Mouse (Mus musculus) forebrain, embryonic 12.5 days (tissue): ENCODE measurements around the gene Carm1. TPM values are rescaled to one million over a fixed set of nuclear protein-coding genes. Genes with fewer than 3 reads are reported as not detected.

ENCODE experiments used
- ATAC-seq: fragments of 200-750 bp; cut with Nextera tagmentation; 2 replicates; pipeline ENCODE4 v1.8.0; 2017; ENCODE audit warnings: moderate TSS enrichment; ENCODE audit not compliant: low FRiP score
- H3K27ac ChIP-seq: fragments of 300-500 bp; sonication (generic); 2 replicates; pipeline ENCODE4 v1.5.1; 2016; ENCODE audit warnings: mild to moderate bottlenecking
- H3K27me3 ChIP-seq: fragments of 300-500 bp; sonication (generic); 2 replicates; pipeline ENCODE4 v1.6.1; 2016; ENCODE audit warnings: mild to moderate bottlenecking
- H3K36me3 ChIP-seq: fragments of 300-500 bp; sonication (generic); replicated peaks from 2 replicates; pipeline ENCODE4 v1.6.1; 2016; ENCODE audit warnings: mild to moderate bottlenecking
- H3K4me1 ChIP-seq: fragments of 300-500 bp; sonication (generic); 2 replicates; pipeline ENCODE4 v1.6.1; 2016
- H3K4me2 ChIP-seq: fragments of 300-500 bp; sonication (generic); 2 replicates; pipeline ENCODE4 v1.6.1; 2016; ENCODE audit warnings: mild to moderate bottlenecking, moderate library complexity
- H3K4me3 ChIP-seq: fragments of 300-500 bp; sonication (generic); replicated peaks from 2 replicates; pipeline ENCODE4 v1.5.1; 2016; ENCODE audit warnings: mild to moderate bottlenecking
- H3K9ac ChIP-seq: fragments of 300-500 bp; sonication (generic); 2 replicates; pipeline ENCODE4 v1.6.1; 2016; ENCODE audit warnings: mild to moderate bottlenecking
- H3K9me3 ChIP-seq: fragments of 300-500 bp; sonication (generic); 2 replicates; pipeline ENCODE4 v1.6.1; 2016
- WGBS: fragments of 180-500 bp; shearing (Covaris S2); methylation state at CpG from one replicate; pipeline ENCODE4 v1.1.7; 2016; 5-methylcytosine and 5-hydroxymethylcytosine counted together
- polyA plus RNA-seq: library from polyadenylated mRNA; unstranded; fragments of >200 nt; fragmentation: Nextera tagmentation; extraction: Ambion mirVana; gene quantifications from 2 replicates; pipeline ENCODE4 v1.2.1, GENCODE M21; 2016

Gene Carm1
- polyA plus RNA-seq, 1 experiment from 2014 or later, result 62.5 TPM

DNA sequence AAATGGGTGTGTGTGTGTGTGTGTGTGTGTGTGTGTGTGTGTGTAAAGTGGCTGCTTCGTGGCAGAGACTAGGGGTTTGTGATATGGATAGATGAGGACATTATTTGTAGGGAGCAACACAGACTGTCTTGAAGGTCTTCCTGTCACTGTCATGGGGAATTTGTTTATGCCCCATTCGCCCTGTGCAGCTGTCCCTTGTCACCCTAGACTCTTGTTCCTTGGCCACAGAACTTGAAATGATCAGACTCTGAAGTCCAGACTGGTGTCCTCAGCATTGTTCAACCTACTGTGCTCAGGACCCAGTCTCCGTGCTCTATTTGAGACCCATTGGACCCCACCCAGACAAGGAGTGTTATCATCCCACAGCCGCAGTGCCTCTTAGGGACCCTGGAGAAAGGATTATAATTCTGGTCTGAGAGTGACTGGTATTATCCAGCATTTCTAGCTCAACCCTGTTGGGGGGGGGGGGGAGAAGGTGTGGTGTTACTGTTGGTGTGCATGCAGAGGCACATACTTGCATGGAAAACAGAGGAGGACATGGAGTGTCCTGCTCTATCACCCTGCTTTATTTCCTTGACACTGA lies 18.4 kb downstream of the Carm1 start:
- H3K4me3 ChIP-seq, result no peak overlapping the region
- no peaks in the 10 kb centered on the region for H3K27me3 ChIP-seq
- no peak overlapping the region for H3K4me2 ChIP-seq
- H3K4me1 ChIP-seq, result no peaks in the 10 kb centered on the region
- ATAC-seq, result no peak
- H3K9ac ChIP-seq, result no peak overlapping the region
- no peaks in the 10 kb centered on the region for H3K9me3 ChIP-seq
- 90% methylated on average over 4 of the region's 4 CpGs for WGBS
- peaks cover 25% of the 10 kb centered on the region for H3K36me3 ChIP-seq
- H3K27ac ChIP-seq, result no peak overlapping the region

DNA sequence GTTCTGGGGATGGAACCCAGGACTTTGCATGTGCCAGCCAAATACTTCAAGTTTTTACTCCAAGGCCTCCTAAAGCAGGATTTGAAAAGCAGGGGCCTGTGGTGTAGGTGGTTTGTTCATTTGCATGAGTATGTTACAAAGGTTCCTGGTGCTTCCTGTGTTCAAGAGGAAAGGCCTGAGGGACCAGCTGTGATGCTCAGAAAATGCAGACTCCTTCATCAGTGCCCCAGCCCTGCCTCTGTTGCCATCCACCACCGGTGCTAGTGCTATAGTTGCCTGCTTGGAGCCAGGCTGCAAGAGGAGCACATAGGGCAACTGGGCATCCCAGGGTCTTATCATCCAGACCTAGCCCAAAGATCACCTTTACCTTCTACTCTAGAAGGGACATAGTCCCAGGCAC lies 19.8 kb downstream of the Carm1 start:
- no peaks in the 10 kb centered on the region for H3K27me3 ChIP-seq
- peaks cover 32% of the 10 kb centered on the region for H3K36me3 ChIP-seq
- H3K4me1 ChIP-seq, result no peaks in the 10 kb centered on the region
- no peak overlapping the region for H3K4me3 ChIP-seq
- WGBS, result 93% methylated on average over 1 of the region's 1 CpGs
- ATAC-seq, result no peak
- H3K27ac ChIP-seq, result no peak overlapping the region
- H3K4me2 ChIP-seq, result no peak overlapping the region
- H3K9ac ChIP-seq, result no peak overlapping the region
- H3K9me3 ChIP-seq, result no peaks in the 10 kb centered on the region

DNA sequence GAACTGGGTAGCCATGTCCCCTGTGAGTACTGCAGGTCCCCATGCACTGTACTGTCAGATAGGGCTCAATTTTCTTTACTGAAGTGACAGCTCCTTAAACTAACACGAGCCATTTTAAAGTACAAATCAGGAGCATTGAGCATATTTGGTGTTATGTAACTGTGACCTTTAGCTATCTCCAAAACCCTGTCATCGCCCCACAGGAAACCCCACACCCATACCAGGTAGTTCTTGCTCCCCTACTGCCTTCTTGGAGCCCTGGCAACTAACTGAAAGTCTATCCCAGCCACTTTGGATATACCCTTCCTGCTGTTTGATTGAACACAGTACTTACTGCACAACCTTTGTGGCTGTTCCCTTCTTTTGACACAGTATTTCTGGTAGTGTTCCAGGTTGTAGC lies 20.4 kb downstream of the Carm1 start:
- Histone ChIP-seq H3K27me3 (no peaks in the 10 kb centered on the region), H3K36me3 (peaks cover 35% of the 10 kb centered on the region), H3K9ac (no peak overlapping the region), H3K4me1 (no peaks in the 10 kb centered on the region), H3K9me3 (no peaks in the 10 kb centered on the region), H3K27ac (no peak overlapping the region), H3K4me3 (no peak overlapping the region), H3K4me2 (no peak overlapping the region)
- 92% methylated on average over 2 of the region's 2 CpGs for WGBS
- ATAC-seq, result no peak

DNA sequence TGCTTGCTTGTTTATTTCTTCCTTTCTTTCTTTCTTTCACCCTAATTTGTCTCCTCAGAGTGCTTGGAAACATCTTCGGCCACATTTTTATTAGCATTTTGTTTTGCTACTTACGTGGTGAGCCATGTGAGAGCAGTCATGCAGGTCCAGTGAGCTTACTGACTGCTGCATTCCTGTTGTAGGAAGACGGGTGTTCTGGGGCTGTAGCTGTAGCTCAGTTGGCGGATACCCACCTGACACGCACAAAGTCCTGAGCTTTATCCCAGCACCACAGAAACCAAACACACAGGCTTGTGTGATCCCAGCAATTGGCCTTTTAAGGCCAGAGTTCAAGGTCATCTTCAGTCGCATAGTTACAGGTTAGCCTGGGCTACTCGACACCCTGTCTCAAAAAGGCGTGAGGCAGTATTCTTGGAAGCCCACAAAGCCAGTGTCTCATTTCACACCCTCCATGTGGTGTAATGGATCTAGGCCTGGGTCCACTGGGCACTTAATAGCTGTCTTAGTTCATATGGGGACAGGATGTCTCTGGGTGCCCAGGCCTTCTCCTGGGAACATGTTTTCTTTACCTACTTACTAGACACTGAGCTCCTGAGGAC lies 22.1 kb downstream of the Carm1 start:
- no peak for ATAC-seq
- H3K27me3 ChIP-seq, result no peaks in the 10 kb centered on the region
- no peak overlapping the region for H3K4me3 ChIP-seq
- H3K4me1 ChIP-seq, result no peaks in the 10 kb centered on the region
- H3K36me3 ChIP-seq, result peaks cover 48% of the 10 kb centered on the region
- H3K9me3 ChIP-seq, result no peaks in the 10 kb centered on the region
- H3K27ac ChIP-seq, result no peak overlapping the region
- WGBS, result 94% methylated on average over 8 of the region's 8 CpGs
- no peak overlapping the region for H3K9ac ChIP-seq
- H3K4me2 ChIP-seq, result no peak overlapping the region

DNA sequence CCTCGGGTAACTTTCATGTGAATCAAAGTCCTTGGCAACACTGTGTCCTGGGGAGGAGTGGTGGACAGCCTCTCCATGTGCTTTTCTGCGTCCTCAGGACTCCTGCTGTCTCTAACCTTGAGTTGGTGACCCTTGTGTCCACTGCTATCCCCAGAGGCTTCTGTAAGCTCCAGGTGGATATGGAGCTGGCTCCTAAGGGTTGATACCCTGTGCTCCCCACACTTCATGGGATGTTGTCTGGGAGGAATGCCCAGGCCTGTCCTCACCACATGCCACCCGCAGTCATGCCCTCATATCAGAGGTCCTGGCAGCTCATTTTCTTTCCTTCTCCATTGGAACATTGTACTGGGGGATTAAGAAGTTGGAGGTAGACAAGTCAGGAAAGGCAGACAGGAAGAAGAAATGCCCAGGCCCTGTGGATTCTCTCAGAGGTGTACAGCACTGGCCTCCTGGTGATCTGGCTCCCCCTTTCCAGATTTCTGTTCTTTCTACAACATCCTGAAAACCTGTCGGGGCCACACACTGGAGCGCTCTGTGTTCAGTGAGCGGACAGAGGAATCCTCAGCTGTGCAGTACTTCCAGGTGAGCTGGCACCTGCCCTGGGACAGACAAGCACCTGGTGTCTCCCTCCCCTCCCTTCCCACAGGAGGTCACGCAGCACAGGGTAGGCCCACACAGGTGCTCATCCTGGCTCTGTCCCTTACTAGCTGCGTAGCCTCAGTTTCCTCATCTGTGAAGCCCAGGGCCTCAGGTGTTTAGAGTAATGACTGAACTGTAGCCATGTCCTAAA lies 27.5 kb downstream of the Carm1 start:
- Histone ChIP-seq H3K36me3 (peaks cover 92% of the 10 kb centered on the region), H3K9me3 (no peaks in the 10 kb centered on the region)

DNA sequence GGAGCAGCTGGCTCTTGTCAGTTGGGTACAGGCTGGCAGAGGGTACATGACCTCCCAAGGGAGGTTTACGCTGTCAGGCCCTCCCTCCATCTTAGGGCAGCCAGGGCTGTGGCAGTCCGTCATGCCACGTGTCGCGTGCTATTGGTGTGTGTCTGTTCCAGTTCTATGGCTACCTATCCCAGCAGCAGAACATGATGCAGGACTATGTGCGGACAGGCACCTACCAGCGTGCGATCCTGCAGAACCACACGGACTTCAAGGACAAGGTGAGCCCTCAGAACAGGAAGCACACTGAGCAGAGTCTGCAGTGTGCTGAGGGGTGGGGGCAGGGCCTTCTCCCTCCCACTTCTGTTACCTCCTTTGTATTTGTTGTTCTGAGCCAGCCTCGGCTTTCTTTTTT lies 28.6 kb downstream of the Carm1 start:
- 97% methylated on average over 10 of the region's 10 CpGs for WGBS
- no peaks in the 10 kb centered on the region for H3K9me3 ChIP-seq
- H3K4me1 ChIP-seq, result peaks cover 10% of the 10 kb centered on the region
- H3K27ac ChIP-seq, result no peak overlapping the region
- ATAC-seq, result no peak
- H3K4me3 ChIP-seq, result no peak overlapping the region
- H3K4me2 ChIP-seq, result no peak overlapping the region
- peaks cover 92% of the 10 kb centered on the region for H3K36me3 ChIP-seq
- H3K9ac ChIP-seq, result no peak overlapping the region
- no peaks in the 10 kb centered on the region for H3K27me3 ChIP-seq

More for the DNA sequence above, 27.5 kb downstream of the Carm1 start:
- H3K27ac ChIP-seq, result no peak overlapping the region
- ATAC-seq, result no peak
- no peak overlapping the region for H3K4me2 ChIP-seq
- peaks cover 10% of the 10 kb centered on the region for H3K4me1 ChIP-seq
- H3K4me3 ChIP-seq, result no peak overlapping the region
- 96% methylated on average over 8 of the region's 8 CpGs for WGBS
- no peaks in the 10 kb centered on the region for H3K27me3 ChIP-seq
- no peak overlapping the region for H3K9ac ChIP-seq

DNA sequence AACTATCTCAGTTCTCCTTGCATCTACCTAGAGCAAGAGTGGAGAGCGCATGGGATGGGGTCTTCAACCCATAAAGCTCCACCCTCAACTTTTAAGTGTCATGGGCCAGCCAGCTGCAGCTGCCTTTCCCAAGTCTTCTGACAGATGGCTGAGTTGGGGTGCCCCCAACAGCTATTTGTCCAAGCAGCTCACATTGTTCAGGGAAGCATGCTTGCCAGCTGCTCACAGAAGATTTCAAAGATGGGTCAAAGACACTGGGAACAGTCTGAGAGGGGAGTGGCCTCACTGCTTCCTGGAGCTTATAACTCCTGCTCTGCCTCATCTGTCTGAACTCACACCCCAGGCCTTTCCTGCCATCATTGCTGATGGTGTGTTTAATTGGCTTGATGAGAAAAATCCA lies 29.6 kb downstream of the Carm1 start:
- ATAC-seq, result no peak
- H3K36me3 ChIP-seq, result peaks cover 93% of the 10 kb centered on the region
- H3K4me3 ChIP-seq, result no peak overlapping the region
- H3K27ac ChIP-seq, result 0 out of 2 replicates have a peak overlapping the region, but pooled peaks have one; percentile 5
- H3K27me3 ChIP-seq, result no peaks in the 10 kb centered on the region
- H3K4me1 ChIP-seq, result peaks cover 10% of the 10 kb centered on the region
- no peaks in the 10 kb centered on the region for H3K9me3 ChIP-seq
- H3K9ac ChIP-seq, result no peak overlapping the region
- 82% methylated on average over 1 of the region's 1 CpGs for WGBS
- no peak overlapping the region for H3K4me2 ChIP-seq

DNA sequence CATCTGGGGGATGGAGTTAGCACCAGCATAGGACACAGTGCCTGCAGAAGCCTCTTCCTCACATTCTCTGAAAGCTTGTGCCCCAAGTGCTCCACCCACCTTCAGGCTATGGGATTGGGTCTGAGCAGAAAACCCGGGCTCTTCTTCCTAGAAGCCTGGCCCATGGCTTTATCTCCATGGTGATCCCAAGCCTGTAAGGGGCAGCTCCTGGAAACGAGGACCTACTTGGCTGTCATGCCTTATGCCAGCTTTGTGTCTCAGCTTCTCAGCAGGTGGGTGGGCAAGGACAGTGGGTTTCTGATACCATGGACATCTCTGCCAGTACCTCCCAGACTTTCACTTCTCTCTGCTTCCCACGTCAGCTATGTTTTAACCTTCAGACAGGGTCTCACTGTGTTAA lies 31.5 kb downstream of the Carm1 start:
- H3K36me3 ChIP-seq, result peaks cover 92% of the 10 kb centered on the region

DNA sequence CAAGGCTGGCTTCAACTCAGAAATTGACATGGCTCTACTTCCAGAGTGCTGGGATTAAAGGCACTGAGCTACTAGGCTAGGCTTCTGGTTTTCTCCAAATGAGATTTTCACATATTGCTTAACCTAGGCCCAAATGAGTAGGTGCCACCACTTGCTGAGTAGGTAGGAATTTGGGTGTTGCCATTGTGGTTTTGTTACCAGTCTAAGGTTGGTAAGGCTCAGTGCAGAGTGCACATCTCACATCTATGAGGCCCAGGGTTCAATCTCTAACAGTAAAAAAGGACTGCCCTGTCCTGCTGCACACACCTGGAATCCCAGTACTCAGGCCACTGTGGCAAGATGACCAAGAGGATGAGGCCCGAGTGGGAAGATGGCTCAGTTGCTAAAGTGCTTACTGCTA lies 38.7 kb downstream of the Carm1 start:
- Histone ChIP-seq H3K27ac (no peak overlapping the region), H3K9me3 (no peaks in the 10 kb centered on the region), H3K9ac (no peak overlapping the region), H3K36me3 (peaks cover 93% of the 10 kb centered on the region), H3K4me2 (no peak overlapping the region), H3K27me3 (no peaks in the 10 kb centered on the region), H3K4me3 (no peak overlapping the region), H3K4me1 (no peaks in the 10 kb centered on the region)
- ATAC-seq, result no peak
- WGBS, result 79% methylated on average over 1 of the region's 1 CpGs

More for the DNA sequence above, 31.5 kb downstream of the Carm1 start:
- no peak overlapping the region for H3K27ac ChIP-seq
- no peaks in the 10 kb centered on the region for H3K9me3 ChIP-seq
- no peak overlapping the region for H3K4me2 ChIP-seq
- ATAC-seq, result no peak
- H3K4me1 ChIP-seq, result peaks cover 10% of the 10 kb centered on the region
- no peak overlapping the region for H3K9ac ChIP-seq
- no peaks in the 10 kb centered on the region for H3K27me3 ChIP-seq
- 80% methylated on average over 3 of the region's 3 CpGs for WGBS
- H3K4me3 ChIP-seq, result no peak overlapping the region

DNA sequence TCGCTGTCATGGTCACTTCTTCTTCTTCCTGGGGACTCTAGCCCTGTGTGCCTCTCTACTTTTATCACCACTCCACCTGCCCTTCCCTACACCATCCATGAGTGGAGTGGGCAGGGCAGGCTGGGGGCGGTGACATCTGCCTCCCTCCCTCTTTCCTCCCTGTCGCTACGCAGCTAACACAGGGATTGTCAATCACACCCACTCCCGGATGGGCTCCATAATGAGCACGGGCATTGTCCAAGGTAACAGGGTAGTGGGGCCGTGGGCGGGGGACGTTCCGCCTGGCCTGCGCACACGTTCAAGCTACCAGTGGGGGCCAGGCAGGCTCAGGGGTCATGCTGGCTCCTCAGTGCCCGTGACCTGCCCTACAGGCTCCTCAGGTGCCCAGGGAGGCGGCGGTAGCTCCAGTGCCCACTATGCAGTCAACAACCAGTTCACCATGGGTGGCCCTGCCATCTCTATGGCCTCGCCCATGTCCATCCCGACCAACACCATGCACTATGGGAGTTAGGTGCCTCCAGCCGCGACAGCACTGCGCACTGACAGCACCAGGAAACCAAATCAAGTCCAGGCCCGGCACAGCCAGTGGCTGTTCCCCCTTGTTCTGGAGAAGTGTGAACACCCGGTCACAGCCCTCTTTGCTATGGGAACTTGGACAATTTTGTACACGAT lies 41.1 kb downstream of the Carm1 start:
- no peak overlapping the region for H3K4me3 ChIP-seq
- no peak for ATAC-seq
- whole genome bisulfite sequencing, result 91% methylated on average over 23 of the region's 23 CpGs
- peaks cover 14% of the 10 kb centered on the region for H3K4me1 ChIP-seq
- H3K9ac ChIP-seq, result no peak overlapping the region
- no peaks in the 10 kb centered on the region for H3K27me3 ChIP-seq
- no peaks in the 10 kb centered on the region for H3K9me3 ChIP-seq
- no peak overlapping the region for H3K27ac ChIP-seq
- H3K4me2 ChIP-seq, result no peak overlapping the region
- peaks cover 75% of the 10 kb centered on the region for H3K36me3 ChIP-seq

DNA sequence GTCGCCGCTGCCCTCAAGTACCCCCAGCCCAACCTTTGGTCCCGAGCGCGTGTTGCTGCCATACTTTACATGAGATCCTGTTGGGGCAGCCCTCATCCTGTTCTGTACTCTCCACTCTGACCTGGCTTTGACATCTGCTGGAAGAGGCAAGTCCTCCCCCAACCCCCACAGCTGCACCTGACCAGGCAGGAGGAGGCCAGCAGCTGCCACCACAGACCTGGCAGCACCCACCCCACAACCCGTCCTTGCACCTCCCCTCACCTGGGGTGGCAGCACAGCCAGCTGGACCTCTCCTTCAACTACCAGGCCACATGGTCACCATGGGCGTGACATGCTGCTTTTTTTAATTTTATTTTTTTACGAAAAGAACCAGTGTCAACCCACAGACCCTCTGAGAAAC lies 41.7 kb downstream of the Carm1 start:
- Histone ChIP-seq H3K4me1 (peaks cover 16% of the 10 kb centered on the region), H3K36me3 (peaks cover 69% of the 10 kb centered on the region), H3K4me2 (no peak overlapping the region), H3K27me3 (no peaks in the 10 kb centered on the region), H3K9ac (no peak overlapping the region), H3K27ac (no peak overlapping the region), H3K4me3 (no peak overlapping the region), H3K9me3 (no peaks in the 10 kb centered on the region)
- no peak for ATAC-seq
- WGBS, result 95% methylated on average over 8 of the region's 8 CpGs

DNA sequence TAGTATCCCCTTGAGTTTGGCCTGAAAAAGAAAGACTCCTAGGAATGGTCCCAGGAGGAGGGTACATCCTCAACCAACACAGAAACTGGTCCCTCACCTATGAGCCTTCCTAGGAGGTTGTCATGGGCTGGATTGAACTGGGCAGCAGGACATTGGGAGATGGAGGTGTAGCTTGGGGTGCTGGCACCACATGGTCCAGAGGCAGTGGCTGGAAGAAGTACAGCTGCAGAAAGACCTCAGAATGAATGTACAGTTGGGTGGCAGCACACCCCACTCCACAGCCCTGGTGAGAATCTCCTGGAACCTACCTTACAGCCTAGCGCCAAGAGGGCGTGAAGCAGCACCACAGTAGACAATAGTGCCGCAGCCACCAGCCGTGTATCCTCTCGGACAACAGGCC lies 42.8 kb downstream of the Carm1 start:
- 95% methylated on average over 5 of the region's 5 CpGs for WGBS

More for the DNA sequence above, 42.8 kb downstream of the Carm1 start:
- ATAC-seq, result no peak
- Histone ChIP-seq H3K9ac (no peak overlapping the region), H3K9me3 (no peaks in the 10 kb centered on the region), H3K27ac (no peak overlapping the region), H3K27me3 (no peaks in the 10 kb centered on the region), H3K4me3 (no peak overlapping the region), H3K36me3 (peaks cover 60% of the 10 kb centered on the region), H3K4me2 (no peak overlapping the region), H3K4me1 (peaks cover 28% of the 10 kb centered on the region)
